ENCODE assay signal across 26 mouse cellular contexts in the genomic region with DNA sequence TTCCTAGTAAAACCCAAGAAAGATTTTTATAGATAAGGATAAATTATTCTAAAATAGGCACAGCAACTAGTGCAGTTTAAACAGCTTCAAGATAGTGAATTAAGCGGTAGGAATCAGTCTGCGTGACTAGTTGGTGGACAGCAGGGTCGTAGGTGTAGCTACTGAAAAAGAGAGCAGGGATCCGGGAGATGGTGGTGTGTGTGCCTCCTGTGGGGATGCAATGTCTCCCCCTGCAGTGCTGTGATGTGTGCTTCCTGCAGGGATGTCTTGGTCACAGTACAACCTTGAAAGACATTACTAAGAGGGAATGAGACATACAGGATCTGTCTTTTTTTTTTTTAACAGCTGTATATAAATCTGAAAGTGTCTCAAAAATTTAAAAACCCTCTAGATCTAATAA.
DNase-seq lines count a peak whose midpoint lies in the region; ATAC-seq and TF ChIP-seq lines count a peak whose summit lies in the region.
"Had no signal": no experiment of that assay in that cellular context is flagged by ENCODE, and none has a peak within 500 bp of the region (broad histone marks: within the 10 kb centered on the region; RNA-seq: fewer than 3 reads in every experiment).

No protein-coding gene starts in this region.

- ATAC-seq in frontal cortex, adult (ENCODE audit: low TSS enrichment), result peak; percentile 53; the same call in 1 of the 2 replicates
- ATAC-seq: forebrain, embryonic 13.5 days; forebrain, embryonic 16.5 days; intestine, postnatal 0 days; Patski had no signal

- H3K4me1 ChIP-seq in cortical plate, adult 2 months (ENCODE audit: control insufficient read depth, insufficient read depth, low read length), result peaks cover 3% of the 10 kb centered on the region

- H3K27ac ChIP-seq in cortical plate, adult 2 months (ENCODE audit: insufficient read depth, low read length), result no peak overlapping the region
- H3K27ac ChIP-seq: embryonic facial prominence, embryonic 10.5 days; embryonic facial prominence, embryonic 13.5 days; gastrocnemius, adult 2 months; heart, adult 2 months; hindbrain, embryonic 12.5 days; hindbrain, embryonic 15.5 days had no signal

- no peak for TF ChIP-seq POLR2A in cortical plate, adult 2 months (IDR thresholded peaks at IDR 0.05; ENCODE audit: extremely low read depth, insufficient read depth, low read length)

- no peak for DNase-seq in frontal cortex, adult 2 months (ENCODE audit: extremely low spot score in 1 of 2, low spot score in 1 of 2)
- peak; percentile 42 for DNase-seq in layer of hippocampus, adult 9-11 months
- DNase-seq in layer of hippocampus, postnatal 36 days, result no peak
- no peak for DNase-seq in gastrocnemius, adult 18-20 months (ENCODE audit: low spot score)
- DNase-seq: adrenal gland, postnatal 10 days; adrenal gland, postnatal 36 days; B cell, adult 2 months; cerebellum, adult 11 months; cerebellum, adult 2 months; cerebellum, adult 9-11 months; cerebellum, postnatal 25 days; embryo, embryonic 11 days; gastrocnemius, adult 2 months; gastrocnemius, postnatal 14 days; heart, adult 2 months had no signal

- TF ChIP-seq CTCF in cortical plate, adult 2 months (IDR thresholded peaks at IDR 0.05; ENCODE audit: extremely low read depth, insufficient read depth, low read length), result 0 out of 2 replicates have a peak, but pooled peaks have one; percentile 19

- H3K4me3 ChIP-seq in cortical plate, adult 2 months (ENCODE audit: insufficient read depth, low read length), result no peak overlapping the region
- H3K4me3 ChIP-seq: embryonic facial prominence, embryonic 10.5 days; embryonic facial prominence, embryonic 13.5 days; erythroblast, embryonic 14.5 days; forebrain, embryonic 13.5 days; gastrocnemius, adult 2 months; heart, adult 2 months; hindbrain, embryonic 12.5 days; hindbrain, embryonic 15.5 days had no signal
